Mouse (Mus musculus) lung, adult 2 months (tissue): Measurements from ENCODE around the gene Skida1.

Experiments
- CTCF ChIP-seq: fragments of 200-500 bp; IDR thresholded peaks from 2 replicates; pipeline ENCODE4 v1.5.1; 2011; ENCODE audit warnings: mild to moderate bottlenecking, low read length, control low read depth; ENCODE audit not compliant: insufficient read depth
- POLR2A ChIP-seq: fragments of 200-500 bp; IDR thresholded peaks from 2 replicates; pipeline ENCODE4 v1.6.1; 2011; ENCODE audit warnings: low read depth, mild to moderate bottlenecking, control low read depth, low read length, borderline replicate concordance; ENCODE audit errors: extremely low read depth

DNA sequence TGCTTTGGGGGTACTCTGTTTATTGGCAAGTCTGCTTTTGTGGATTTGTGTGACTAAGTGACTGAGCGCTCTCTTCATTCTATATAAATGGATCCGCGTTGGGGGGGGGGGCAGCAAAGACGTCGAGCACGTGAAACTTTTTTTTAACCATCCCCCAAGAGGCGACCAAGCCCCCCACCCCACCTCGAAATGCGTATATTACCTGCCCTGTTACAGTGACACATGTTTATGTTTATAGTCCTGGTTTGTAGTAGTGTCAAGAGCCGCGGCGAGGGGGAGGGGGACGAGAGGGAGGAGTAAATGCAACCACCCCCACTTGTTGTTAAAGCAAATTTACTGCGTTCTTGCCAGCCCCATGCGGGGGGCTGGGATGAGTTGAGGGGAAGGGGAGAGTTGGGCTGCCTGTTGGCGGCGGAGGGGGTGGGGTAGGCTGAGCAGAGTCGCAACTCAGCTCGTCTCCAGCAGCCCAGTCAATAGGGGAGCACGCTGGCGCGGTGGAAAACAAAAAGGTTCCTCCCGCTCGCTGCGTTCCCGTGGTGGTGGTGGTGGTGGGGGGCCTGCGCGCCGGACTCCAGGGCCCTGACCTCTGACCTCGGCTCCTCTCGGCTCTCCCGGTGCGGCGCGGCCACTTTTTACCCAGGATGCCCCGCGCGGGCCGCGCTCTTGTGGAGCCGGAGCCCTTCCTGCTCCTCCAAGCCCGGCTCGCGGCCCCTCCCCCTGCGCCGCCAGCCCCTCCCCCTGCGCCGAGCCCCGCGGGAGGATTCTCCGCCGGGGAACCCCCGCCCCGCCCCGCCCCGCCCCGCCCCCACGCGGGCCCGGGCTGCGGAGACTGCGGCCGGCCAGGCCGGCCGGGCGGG is 7.3 kb upstream of the Skida1 start:
- TF ChIP-seq POLR2A = peak; percentile 62; the same call in 1 of the 2 replicates
- no peak for TF ChIP-seq CTCF
